Mouse (Mus musculus) urinary bladder, postnatal 36 days (tissue): ENCODE measurements around the gene Nanos3.

ENCODE experiments used
- DNase-seq, 2 experiments: peaks; one replicate each; pipeline ENCODE4 v3.0.0; 2022; ENCODE audit warnings: low spot score in 2 of 2, mixed read lengths in 1 of 2

Nanos3 gene

DNA sequence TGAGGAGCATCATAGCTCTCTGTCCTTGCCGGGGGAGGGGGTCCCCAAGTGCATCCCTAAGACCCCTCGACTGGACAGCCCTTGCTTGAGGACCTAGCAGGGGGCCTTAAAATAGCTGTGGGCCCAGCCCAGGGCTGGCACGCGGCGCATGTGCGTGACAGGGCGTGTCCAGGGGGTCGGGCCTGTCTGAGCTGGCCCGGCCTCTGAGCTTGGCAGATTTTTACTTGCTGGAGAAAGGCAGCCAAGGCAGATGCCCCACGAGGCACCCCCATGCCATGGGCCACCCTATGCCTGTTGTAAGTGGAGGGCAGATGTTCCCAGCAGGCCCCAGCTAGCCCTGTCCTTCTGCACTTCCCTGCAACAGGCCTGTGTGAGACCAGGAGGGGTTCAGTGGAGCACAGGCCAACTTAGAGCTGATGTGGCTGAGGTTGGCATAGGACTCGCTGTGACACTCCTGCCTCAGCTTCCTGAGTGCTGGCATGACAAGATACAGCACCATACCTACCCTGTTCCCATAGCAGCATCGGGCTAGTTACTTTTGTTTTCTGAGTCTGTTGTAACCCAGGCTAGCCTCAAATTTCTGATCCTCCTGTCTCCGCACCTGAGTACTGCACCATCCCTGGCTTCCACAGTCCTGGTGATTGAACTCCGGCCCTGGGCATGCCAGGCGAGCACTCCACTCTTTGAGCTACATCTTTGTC lies 16.7 kb upstream of the Nanos3 start:
- DNase-seq: peak; percentile 81 to 89

DNA sequence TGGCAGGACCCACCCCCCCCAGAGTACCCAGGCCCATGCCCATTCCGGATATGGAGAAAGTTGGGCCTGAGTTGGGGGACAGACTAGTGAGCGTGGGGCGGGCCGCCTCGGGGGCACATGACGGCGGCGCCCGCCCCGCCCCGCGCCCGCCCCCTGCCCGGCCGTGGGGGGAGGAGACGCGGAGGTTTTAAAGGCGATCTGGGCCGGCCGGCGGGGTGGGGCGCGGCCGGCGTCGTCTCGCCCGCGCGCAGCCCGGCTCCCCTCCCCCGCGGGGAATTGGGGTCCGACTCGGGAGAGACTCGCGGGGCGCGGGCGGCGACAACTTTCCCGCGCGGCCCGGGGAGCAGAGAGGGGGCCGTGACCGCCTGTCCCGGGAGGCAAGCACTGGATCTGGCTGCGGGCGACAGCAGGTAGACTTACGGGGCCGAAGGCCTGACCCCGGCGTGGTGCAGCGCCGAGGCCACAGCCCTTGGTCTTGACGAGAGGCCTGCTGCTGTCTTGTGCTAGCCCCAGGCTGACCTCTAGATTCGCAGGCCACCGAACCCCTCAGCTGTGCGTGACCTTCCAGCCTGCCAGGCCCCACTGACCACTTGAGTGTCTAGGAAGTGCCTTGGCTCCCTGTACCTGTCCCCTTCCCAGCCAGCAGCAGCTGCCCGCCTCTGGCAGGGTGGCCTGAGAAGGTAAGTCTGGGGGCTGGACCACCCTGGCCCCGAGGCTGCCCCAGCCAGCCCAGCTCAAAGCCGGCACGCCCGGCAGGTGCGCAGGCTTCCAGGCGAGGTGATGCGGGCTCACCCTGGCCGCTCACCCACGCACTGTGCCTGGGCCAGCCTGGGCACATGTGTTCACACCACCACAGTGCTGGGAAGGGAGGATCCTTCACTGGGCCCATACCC lies 15.9 kb upstream of the Nanos3 start:
- DNase-seq: peak; percentile 80 to 86

DNA sequence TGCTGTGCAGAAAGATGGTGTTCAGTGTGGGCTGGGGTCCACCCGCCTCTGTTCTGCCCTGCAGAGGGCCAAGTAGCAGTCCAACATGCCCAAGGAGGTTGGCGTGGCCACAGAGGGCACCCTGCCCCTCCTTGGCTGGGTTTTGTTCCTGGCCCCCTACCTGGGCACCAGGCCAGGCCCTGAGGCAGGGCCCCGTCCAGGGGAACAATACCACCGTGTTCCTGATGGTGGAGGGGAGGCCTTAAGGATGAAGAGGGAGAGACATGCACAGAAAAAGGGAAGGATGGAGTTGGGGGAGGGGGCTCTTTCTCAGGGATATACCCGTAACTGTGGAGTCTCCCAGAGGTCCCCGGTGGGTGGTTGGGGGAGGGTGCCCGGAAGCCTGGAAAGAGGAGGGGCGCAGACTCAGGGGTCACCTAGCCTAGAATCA lies 15.1 kb upstream of the Nanos3 start:
- DNase-seq: no peak

DNA sequence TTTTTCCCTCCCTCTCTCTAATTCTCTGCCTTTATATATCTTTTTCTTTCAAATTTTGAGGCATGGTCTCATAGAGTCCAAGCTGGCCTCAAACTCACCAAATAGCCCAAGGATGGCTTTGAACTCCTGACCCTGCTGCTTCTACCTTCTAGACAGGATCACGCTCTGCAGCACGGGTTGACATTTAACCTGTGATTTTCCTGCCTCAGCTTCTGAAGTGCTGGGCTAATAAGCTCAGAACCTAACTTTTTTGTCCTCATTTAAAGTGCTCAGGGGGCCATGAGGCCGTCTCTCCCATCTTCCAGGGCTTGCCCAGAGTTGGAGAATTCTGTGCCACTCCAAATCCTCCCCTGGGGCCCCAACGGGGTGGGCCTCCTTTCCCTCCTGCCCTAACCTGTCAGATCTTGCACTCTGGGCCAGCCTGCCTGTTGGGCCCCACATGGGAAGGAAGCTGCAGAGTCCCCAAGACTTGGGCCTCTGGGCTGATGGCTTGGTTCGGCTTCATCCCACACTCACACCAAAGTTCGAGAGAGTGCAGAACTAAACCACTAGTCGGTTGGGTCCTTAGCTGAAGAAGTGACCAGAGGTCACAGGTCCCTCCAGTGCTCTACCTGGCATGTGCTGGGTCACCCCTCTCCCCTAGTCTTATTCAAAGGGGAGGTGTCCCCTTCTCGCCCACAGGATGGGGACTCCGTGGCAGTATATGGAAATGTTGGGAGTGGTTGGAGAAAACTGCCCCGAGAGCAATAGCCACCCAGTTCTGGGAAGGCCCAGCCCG lies 14.5 kb upstream of the Nanos3 start:
- DNase-seq: no peak

DNA sequence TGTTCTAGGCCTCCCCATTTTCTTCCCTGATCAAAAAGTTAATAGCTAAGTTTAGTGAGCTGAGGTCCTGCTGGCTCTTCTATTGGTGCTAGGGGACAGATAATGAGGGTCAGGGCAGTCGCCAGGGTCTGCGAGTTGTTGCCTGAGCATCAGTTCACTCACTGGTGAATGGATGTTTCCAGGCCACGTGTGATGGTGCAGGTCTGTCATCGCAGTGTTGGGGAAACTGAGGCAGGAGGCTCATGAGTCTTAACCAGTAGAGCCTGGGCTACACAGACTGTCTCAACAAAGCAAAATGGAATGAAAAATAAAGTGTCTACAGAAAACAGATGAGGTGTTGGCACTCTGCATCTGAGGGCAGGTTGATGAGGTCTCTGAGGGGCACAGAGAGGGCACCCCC lies 13.9 kb upstream of the Nanos3 start:
- no peak for DNase-seq

DNA sequence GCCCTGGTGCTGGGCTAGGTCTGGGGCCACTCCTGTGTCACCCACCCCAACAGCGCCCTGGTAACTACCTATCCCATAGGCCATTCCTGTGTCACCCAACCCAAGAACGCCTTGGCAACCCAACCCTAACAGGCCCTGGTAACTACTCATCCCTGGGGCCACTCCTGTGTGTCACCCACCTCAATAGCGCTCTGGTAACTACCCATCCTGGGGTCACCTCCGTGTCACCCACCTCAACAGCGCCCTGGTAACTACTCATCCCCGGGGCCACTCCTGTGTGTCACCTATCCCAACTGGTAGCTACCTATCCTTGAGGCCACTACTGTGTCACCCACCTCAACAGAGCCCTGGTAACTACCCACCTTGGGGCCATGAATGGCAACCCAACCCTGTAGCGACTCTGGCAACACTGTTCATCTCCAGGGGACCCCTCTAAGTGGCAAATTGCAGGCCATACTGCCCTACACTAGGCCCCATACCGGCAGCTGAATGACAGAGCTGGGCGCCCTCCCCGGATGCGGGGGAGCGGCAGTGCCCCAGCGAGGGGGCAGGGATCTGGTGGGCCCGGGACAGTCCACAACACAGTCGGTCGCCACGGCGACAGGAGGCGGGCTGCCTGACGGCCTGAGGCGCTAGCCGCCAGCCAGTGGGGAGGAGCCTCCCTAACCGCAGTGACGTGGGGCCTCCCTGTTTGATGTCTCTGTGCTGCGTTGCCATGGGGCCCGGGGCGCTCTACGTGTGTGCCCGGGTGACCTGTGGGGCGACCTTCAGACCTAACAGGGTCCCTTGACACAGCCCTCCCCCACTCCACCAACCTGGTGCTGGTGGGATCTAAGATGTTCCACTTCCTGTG lies 13.1 kb upstream of the Nanos3 start:
- peak; percentile 86 to 89 for DNase-seq

DNA sequence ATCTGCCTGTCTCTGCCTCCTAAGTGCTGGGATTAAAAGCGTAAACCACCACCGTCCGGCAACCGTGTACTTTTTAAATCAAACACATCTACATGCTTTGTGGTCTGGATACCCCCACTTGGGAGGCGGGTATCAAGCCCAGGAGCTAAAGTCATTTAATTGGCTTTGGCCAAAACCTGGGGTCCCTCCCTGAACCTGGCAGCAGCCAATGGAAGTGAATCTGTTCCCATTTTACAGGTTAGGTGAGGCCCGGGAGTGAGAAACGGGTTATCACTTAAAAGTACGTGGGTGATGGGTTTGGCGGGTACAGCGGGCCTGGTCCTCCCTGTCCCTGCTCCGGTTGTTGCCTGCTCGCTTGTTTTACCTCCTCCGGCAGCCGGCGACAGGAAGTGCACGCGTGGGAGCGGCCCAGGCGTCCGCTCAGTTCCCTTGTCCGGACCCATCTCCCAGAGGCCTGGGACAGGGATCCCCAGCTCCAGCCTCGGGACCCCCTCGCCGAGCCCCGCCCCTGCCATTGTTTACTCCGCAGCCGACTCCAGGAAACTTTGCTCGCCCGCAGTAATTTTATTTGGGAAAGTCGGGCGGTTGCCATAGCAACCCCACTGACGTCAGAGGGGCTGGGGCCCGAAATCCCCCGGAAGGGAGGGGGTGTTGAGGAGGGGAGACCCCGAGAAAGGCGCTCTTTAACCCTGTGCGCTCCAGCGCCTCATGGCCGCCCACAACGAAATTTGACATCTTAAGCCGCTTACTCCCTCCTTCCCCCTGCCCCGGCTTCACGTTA lies 12.3 kb upstream of the Nanos3 start:
- DNase-seq: peak; percentile 78 to 86

DNA sequence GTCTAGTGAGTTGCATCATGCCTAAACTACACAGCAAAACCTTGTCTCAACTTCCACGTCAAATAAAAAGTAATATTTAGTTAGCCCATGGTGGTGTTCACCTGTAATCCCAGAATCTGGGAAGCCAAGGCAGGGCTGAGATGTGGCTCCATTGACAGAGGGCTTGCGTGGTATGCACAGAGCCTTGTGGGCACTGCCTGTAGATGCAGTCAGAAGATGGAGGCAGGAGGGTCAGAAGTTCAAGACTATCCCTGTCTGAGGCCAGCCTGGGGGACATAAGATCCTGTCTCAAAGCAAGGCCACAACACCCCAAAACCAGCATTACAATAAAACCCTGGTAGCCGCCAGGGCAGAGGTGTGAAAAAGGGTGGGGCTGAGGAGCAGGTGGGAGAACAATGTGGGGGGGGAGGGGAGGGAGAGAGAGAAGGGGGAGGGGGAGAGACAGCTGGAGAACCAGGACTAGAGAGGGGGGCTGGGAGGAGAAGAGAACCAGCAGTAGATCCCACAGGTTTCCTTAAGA lies 9.3 kb upstream of the Nanos3 start:
- no peak for DNase-seq

DNA sequence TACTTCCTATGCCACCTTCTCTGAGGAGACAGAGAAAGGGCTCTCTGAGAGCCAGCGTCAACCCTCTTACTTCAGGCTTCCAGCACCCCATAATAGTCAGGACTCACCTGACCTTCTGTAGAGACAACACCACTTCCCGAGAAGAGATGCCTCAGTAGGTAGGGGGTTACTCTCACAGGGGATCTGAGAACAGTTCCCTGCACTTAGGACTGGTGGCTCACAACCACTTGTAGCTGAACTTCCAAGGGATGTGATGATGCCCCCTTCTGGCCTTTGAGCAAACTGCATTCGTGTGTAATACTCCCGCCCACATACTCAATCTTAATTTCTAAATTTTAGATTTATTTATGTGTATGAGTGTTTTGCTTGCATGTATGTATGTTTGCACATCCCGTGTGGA lies 8.5 kb upstream of the Nanos3 start:
- no peak for DNase-seq

DNA sequence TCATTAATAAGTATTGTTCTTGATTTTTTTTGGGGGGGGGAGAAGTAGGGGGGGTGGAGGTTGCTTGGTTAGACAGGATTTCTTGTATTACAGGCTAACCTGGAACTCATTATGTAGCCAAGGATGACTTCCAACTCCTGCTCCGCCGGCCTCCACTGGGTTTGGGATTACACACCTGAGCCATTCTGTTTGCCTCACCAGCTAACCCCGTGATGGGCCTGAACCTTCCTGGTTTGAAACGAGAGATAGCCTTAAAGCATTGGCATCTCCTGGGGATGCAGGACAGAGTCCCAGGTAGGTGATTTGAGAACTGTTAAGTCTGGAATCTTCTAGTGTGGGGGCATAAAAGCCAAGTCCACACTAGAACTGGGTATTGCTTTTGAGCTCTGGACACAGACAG lies 8.1 kb upstream of the Nanos3 start:
- no peak for DNase-seq

DNA sequence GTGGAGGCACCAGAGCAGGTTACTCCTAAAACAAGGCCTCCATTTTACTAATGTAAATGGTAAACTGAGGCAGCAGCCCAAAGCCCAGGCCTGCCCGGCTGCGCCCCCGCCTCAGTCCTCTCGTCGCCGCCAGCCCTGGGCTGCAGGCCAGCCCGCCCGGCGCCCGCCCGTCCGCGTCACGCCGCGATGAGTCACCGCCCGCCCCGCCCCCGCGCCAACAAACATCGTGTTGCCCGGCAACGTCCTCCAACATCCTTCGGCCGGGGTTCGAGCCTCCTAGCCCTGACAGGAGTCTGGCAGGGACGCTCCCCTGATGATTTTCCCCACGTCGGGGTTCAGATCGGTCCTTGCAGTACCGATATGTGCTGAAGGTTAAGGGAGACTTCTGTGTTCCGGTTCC lies 7.5 kb upstream of the Nanos3 start:
- peak; percentile 83 to 85 for DNase-seq

DNA sequence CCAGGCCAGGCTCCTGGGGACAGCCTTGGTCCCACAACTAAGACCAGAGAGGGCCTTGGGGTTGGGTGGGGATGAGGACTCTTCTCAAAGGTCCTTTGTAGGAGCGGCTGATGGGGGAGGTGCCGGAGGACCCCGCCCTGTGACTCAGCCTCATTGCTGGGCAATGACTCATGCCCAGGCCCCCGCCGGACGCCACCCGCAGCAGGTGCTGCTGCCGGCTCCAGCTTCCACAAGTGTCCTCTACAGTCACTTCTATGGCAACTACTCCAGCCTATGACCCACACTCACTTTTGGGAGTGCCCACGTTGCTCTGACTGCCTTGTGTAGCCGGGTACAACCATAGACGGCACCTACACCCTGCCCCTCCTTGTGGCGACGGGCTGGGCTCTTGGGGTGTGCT lies 7.0 kb upstream of the Nanos3 start:
- DNase-seq: peak; percentile 82 to 87

DNA sequence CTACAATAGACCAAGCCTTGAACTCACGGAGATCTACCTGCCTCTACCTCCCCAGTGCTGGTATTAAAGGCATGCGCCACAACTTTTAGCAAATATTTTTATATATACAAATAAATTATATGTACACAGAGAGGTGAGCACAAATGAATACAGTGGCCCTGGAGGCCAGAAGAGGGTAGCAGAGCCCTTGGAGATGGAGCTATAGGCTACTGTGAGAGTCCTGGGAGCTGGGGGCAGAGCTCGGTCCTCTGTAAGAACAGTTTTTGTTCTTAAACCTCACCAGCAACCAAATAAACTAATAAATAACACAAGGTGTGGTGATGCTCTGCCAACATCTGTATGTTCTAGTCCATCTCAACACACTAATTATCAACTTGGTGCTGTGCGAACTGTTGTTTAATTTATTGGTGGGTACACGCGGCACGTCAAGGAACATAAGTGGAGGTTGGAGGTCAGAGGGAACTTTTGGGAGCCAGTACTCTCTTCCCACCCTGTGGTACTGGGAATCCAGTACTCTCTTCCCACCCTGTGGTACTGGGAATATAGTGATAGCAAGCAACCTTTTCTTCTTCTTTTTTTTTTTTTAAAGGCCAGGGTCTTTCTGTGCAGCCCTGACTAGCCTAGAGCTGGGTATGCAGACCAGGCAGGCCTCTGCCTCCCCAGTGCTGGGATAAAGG lies 5.3 kb upstream of the Nanos3 start:
- DNase-seq: no peak

DNA sequence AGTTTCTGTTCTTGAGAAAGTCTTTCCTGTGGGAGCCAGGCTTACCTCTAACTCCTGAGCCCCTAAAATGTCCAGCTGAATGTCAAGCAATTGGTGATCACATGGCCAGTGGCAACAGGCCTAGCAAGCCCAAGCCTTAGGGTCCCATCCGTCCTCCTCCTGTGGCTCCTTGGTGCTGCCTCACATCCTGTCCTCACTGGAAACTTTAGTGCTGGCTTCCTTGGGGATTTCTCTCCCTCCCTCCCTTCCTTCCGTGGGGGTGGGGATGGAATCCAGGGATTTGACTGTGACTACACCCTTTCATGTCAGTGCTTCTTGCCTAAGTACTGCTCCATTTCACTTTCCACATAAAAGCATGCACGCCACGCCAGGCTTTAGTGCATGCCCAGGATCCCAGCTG lies 4.6 kb upstream of the Nanos3 start:
- DNase-seq: no peak

DNA sequence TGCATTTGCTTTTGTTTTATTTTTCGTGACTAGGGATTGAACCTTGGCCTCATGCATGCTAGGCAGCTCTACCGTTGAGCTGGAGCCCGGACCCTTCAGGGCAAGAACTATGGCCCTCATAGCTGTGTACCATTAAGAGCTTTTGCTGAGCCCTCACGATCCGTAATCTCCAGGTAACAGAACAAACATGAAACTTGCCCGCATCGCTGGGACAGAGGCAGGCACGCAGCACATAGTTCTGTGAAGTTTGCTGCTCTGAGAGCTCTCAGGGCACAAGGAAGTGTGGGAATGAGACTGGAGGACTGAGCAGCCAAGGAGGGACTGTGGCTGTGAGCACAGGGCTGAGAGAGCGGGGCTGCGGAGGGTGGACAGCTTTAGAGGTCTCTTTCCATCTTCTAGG lies 3.7 kb upstream of the Nanos3 start:
- DNase-seq: no peak

DNA sequence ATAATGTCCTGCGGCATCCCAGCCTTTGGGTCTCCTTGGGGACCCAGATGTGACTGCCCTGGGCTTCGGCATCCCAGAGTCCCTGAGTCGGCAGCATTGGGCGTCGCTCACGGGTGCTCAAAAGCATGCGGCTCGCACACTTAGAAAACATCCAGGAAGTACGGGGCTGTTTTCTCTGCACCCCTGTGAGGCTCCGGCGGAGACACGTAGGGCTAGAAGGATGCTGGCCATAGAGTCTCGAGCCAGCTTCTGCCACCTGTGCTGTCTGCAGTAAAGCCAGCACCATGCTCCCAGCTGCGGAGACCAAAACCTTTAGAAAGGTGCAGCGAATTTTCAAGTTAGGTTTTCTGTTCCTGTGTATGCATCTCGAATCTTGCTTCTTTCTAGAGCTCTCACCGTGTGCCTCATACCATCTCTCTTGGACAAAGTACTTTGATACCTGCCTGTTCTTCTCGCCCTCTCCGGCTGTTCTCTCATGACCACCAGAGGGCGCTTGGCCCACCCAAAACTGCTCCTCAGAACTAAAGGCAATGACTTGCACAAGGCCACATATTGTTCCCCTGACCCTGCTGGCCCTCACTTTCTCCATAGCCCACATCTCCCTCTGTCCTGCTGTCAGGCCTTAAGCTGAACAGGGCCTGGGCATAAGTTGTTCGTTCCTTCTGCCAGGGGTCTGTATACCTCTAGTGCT lies 2.2 kb upstream of the Nanos3 start:
- peak in 1 of 2 experiments; percentile 32 for DNase-seq

DNA sequence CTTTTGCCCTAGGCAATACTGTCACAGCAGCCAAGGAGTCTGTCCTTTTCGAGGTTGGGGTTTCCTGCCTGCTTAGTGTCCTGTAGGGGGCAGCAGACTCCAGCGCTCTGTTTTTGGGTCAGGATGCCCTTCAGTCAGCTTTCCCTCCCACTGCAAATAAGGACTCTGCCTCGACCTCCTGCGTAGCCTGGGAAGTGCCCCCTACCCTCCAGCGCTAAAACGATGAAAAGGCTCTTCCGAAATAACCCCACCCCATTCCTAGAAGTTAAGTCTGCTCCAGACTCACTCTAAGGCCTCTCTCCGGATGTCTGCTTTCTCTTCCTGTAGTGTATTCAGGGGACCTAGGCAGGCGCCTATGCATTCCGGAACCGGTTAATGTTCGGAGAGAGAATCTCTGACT lies 1.5 kb upstream of the Nanos3 start:
- DNase-seq: peak; percentile 61 to 72

DNA sequence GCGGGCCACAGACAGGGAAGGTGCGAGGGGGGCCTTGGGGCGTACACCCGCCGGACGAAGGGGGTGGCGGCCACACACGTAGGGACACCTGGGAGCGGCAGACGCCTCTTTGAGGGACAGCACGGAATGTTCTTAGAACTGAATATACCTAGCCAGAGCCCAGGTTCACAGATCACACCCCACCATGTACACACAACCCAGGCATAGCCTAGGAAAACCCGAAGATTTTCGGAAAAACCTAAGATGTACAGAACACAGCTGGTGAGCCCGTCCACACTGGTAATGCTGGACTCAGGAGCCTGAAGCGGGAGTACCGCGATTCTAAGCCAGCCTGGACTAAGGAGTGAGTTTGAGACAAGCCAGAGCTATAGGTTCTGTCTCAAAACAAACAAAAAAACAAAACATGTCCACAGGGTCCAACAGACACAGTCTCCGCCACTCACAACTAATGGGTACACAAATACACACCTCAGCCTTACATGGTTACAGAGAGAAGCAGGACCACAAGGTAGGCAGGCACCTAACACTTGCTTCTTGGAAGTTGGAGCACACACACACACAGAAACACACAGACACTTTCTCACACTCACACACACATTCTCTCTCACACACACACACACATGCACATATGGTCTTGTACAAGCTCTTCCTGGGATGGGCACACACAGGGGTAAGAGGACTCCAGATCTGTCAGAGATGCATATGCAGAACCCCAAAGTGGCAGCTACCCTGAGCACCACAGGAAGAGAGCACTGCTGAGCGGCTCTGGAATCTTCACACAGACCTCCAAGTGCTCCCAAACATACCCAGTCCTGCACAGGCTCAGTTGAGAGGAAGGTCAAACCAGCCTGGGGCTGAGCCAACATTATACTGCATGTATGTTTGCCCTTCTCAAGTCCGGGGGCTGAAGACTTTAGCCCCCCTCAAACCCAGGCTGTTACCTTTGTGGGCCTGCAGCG lies 653 bp downstream of the Nanos3 start:
- DNase-seq: peak in 1 of 2 experiments; percentile 23
